Mouse (Mus musculus) neural tube, embryonic 10.5 days (tissue): ENCODE measurements around the gene Kif24.
A peak's percentile ranks its signal among the peaks of the same experiment; 100 is the strongest.

Experiments used
- DNase-seq: peaks from one replicate; pipeline ENCODE4 v3.0.0-alpha.2; 2017; ENCODE audit warnings: low spot score; ENCODE audit errors: extremely low spot score

The Kif24 gene

GRCm38 (mm10) chr4:41406597-41406996 lies 58.1 kb downstream of the Kif24 start:
- no peak for DNase-seq

GRCm38 (mm10) chr4:41401573-41401972 lies 63.1 kb downstream of the Kif24 start:
- DNase-seq, result no peak

- DNase-seq, result no peak
Observed at GRCm38 (mm10) chr4:41401167-41401566, 63.5 kb downstream of the Kif24 start.

- no peak for DNase-seq
Observed at GRCm38 (mm10) chr4:41399904-41400303, 64.8 kb downstream of the Kif24 start.

- DNase-seq, result no peak
Observed at GRCm38 (mm10) chr4:41398353-41398752, 66.3 kb downstream of the Kif24 start.

GRCm38 (mm10) chr4:41394651-41395050 lies 70.0 kb downstream of the Kif24 start:
- no peak for DNase-seq

- DNase-seq, result no peak
Observed at GRCm38 (mm10) chr4:41391015-41391414, 73.7 kb downstream of the Kif24 start.

GRCm38 (mm10) chr4:41390122-41390521 lies 74.6 kb downstream of the Kif24 start:
- DNase-seq, result peak; percentile 74

- no peak for DNase-seq
Observed at GRCm38 (mm10) chr4:41389240-41389639, 75.4 kb downstream of the Kif24 start.

- DNase-seq, result no peak
Observed at GRCm38 (mm10) chr4:41388616-41389015, 76.1 kb downstream of the Kif24 start.

GRCm38 (mm10) chr4:41387755-41388469 lies 76.8 kb downstream of the Kif24 start:
- DNase-seq, result no peak

GRCm38 (mm10) chr4:41386412-41386975 lies 78.2 kb downstream of the Kif24 start:
- DNase-seq, result no peak

- no peak for DNase-seq
Observed at GRCm38 (mm10) chr4:41381213-41381950, 83.3 kb downstream of the Kif24 start.

GRCm38 (mm10) chr4:41377567-41377966 lies 87.1 kb downstream of the Kif24 start:
- DNase-seq, result no peak

- DNase-seq, result no peak
Observed at GRCm38 (mm10) chr4:41369702-41370437, 94.8 kb downstream of the Kif24 start.

GRCm38 (mm10) chr4:41368198-41368597 lies 96.5 kb downstream of the Kif24 start:
- DNase-seq, result no peak

GRCm38 (mm10) chr4:41361059-41361458 lies 103.6 kb downstream of the Kif24 start:
- no peak for DNase-seq

GRCm38 (mm10) chr4:41359358-41359757 lies 105.3 kb downstream of the Kif24 start:
- DNase-seq, result no peak

GRCm38 (mm10) chr4:41358669-41359068 lies 106.0 kb downstream of the Kif24 start:
- DNase-seq, result no peak

GRCm38 (mm10) chr4:41357154-41357553 lies 107.5 kb downstream of the Kif24 start:
- no peak for DNase-seq

GRCm38 (mm10) chr4:41353265-41353664 lies 111.4 kb downstream of the Kif24 start:
- DNase-seq, result no peak

- no peak for DNase-seq
Observed at GRCm38 (mm10) chr4:41352758-41353157, 111.9 kb downstream of the Kif24 start.
